Mouse (Mus musculus) lung, postnatal 10 days (tissue): Measurements from ENCODE around the gene Anks1b.

Source experiments
- DNase-seq: peaks from one replicate; pipeline ENCODE4 v3.0.0; 2021

The Anks1b gene

GRCm38 (mm10) chr10:89873146-89873950 lies at the start of gene Anks1b:
Anks1b (plus strand) TSS chr10:89873509.
- peak; percentile 9 for DNase-seq

- DNase-seq = peak; percentile 50
These were observed 49.4 kb upstream of the Anks1b start for GRCm38 (mm10) chr10:89823906-89824305.

GRCm38 (mm10) chr10:89826896-89827295 lies 46.4 kb upstream of the Anks1b start:
- no peak for DNase-seq

- DNase-seq = no peak
These were observed 41.0 kb upstream of the Anks1b start for GRCm38 (mm10) chr10:89832334-89832733.

- peak; percentile 14 for DNase-seq
These were observed 40.1 kb upstream of the Anks1b start for GRCm38 (mm10) chr10:89833166-89833565.

GRCm38 (mm10) chr10:89837476-89837875 lies 35.8 kb upstream of the Anks1b start:
- no peak for DNase-seq

- no peak for DNase-seq
These were observed 34.5 kb upstream of the Anks1b start for GRCm38 (mm10) chr10:89838834-89839233.

- no peak for DNase-seq
These were observed 22.4 kb upstream of the Anks1b start for GRCm38 (mm10) chr10:89850951-89851350.

- DNase-seq = no peak
These were observed 17.9 kb upstream of the Anks1b start for GRCm38 (mm10) chr10:89855251-89855875.

GRCm38 (mm10) chr10:89856286-89856685 lies 17.0 kb upstream of the Anks1b start:
- no peak for DNase-seq

GRCm38 (mm10) chr10:89868211-89868610 lies 5.1 kb upstream of the Anks1b start:
- DNase-seq = no peak

- no peak for DNase-seq
These were observed 4.5 kb upstream of the Anks1b start for GRCm38 (mm10) chr10:89868836-89869235.

GRCm38 (mm10) chr10:89872501-89873145 lies 686 bp upstream of the Anks1b start:
- peak; percentile 5 for DNase-seq

- no peak for DNase-seq
These were observed 727 bp downstream of the Anks1b start for GRCm38 (mm10) chr10:89874036-89874435.

- DNase-seq = no peak
These were observed 10.3 kb downstream of the Anks1b start for GRCm38 (mm10) chr10:89883561-89883960.

GRCm38 (mm10) chr10:89902720-89903337 lies 29.5 kb downstream of the Anks1b start:
- no peak for DNase-seq

- no peak for DNase-seq
These were observed 38.6 kb downstream of the Anks1b start for GRCm38 (mm10) chr10:89911889-89912288.

GRCm38 (mm10) chr10:89913174-89913573 lies 39.9 kb downstream of the Anks1b start:
- DNase-seq = no peak

- DNase-seq = no peak
These were observed 43.8 kb downstream of the Anks1b start for GRCm38 (mm10) chr10:89917141-89917540.

- no peak for DNase-seq
These were observed 48.7 kb downstream of the Anks1b start for GRCm38 (mm10) chr10:89921965-89922364.

- no peak for DNase-seq
These were observed 68.9 kb downstream of the Anks1b start for GRCm38 (mm10) chr10:89942180-89942579.

GRCm38 (mm10) chr10:89946636-89947349 lies 73.5 kb downstream of the Anks1b start:
- DNase-seq = no peak

GRCm38 (mm10) chr10:89974361-89974760 lies 101.1 kb downstream of the Anks1b start:
- DNase-seq = no peak
